Mouse (Mus musculus) mouse trophoblast stem cell (cell line): ENCODE data around the gene Cwh43.

ENCODE experiments used
- in situ Hi-C, 2 experiments: fragments of 300-500 bp; cut with MseI, MboI; formaldehyde crosslinking; loops; 2 replicates in 1 of 2; 3 replicates in 1 of 2; pipeline ENCODE4 v1.15.1; 2025

The Cwh43 gene

DNA sequence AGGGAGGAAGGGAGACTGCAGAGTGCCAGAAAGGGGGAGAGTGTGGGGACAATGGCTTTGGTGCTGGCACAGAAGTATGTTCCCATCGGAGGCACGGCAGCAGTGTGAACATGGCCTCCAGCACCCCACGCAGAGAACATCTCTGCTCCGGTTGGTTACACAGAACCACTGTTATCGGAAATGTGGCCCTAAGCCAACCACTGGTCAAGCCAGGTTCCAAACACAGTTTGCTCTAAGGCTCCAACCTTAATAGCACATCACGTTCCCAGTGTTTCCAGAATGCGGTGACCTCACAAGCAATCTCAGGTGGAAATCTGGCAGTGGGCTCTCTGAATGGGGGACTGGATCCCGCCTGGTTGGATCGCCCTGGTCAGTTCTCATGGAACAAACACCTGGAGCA, 12.8 kb upstream of the Cwh43 start:
- in situ Hi-C loops, result loop anchor here in 1 of 2 experiments (25.0 kb wide), 1 partner anchor 406 kb away; no protein-coding TSS in a partner anchor

DNA sequence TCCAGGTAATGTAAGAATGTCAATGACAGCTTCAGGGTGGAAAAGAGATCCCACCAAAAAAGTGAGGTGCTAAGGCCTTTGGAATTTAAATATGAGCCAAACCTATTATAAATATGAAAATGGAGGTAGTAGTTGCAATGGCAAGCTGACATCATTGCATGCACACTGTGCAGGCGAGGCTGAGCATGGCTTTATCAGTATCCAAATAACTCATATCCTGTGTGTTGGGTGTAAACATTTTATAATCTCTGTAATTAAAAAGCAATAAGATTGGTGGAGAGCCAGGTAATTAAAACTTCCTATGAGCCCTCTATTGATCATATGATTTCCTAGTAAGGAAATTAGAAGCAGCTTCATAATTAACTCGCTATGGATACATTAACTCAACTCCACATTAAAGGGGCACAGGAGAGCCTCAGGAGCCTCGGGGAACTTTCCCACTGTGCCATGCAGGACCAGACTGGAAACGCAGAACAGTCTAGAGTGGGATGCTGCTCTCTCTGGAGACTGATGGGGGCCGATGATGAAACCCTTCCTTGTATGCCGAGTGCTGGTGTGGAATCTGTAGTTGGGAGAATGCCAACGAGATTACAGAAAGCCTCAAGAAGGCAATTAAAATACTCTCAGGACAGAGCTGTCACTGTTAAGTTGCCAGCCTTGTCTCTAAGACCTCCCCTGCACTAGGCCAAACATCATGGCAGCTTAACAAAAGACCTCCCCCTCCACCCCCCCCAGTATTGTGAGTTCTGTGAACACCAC, 5.9 kb upstream of the Cwh43 start:
- in situ Hi-C loops, result loop anchor here in 1 of 2 experiments (25.0 kb wide), 1 partner anchor 413 kb away; no protein-coding TSS in a partner anchor

DNA sequence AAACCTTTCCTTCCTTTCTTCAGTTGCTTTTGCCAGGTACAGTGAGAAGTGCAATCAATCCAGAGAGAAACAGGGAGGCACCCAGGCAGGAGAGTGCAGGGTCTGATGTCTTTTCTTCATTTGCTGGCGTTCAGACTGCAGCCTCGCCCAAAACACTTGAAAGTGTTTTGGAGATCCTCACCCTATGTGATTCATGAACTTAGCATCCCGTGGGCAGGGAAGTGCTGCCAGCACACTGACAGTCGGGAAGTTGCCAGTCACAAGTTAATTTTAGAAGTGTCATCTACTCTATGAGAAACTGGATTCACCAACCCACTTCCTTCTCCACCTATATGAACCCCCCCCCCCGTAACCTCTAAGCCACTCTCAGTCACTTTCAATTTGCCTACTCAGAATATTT, 4.5 kb upstream of the Cwh43 start:
- in situ Hi-C loops, result no loop called here

DNA sequence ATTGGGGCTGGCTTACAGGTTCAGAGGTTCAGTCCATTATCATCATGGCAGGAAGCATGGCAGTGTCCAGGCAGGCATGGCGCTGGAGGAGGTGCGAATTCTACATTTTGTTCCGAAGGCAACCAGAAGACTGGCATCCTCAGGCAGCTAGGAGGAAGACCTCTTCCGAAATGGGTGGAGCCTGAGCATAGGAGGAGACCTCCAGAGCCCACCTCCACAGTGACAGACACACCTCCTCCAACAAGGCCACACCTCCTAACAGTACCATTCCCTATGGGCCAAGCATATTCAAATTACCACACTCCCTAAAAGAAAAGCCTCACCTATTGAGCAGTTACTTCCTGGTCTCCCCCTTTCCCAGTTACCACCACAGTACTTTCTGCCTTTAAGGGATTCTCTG, 3.0 kb upstream of the Cwh43 start:
- in situ Hi-C loops, result no loop called here

DNA sequence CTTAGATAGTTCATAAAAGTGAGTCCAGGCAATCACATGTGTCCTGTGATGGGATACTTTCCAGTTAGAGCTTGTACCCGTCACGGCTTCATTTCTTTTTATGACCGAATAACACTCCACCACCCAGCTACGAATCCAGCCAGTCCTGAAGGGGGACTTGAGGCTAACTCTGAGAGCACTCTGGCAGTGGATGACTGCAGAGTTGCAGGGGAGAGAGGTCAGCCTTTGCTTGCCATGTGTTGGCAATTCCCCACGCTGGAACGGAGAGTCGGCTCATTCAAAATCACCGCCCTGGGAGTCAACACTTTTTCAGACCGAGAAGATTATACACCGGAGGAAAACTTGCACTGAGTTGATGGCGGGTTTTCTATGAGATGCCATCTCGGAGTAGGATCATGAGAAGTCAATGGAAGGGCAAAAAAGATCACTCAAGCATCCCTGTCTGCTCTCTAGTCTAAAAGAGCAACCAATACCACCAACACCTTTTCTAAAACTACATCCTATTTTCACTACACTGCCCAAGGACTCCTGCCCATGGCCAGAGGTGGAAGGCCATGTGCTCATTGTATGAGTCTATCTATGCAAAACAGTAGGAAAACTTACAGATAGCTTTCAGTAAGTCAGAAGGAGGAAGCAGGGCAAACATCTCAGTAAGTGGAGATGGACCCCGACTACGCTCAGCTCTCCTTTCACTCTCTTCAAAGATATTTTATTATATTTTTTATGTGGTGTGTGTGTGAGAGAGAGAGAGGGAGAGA, 2.4 kb upstream of the Cwh43 start:
- in situ Hi-C loops, result no loop called here

DNA sequence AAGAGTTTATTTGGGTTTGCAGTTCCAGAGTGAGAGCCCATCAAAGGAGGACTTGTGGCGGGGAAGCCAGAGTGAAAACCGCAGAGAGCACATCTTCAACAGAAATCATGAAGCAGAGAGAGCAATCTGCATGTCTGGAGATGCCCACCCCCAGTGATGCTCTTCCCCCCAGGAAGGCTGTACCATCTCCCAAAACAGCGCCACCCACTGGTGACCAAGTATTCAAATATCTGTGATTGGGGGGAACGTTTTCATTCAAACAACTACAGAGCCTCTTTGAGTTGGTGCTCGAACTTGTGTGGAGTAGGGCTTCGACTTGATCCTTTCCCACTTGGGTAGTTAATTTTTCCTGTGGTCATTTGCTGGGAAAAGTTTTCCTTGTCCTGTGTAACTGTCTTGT, 1.1 kb upstream of the Cwh43 start:
- in situ Hi-C loops, result no loop called here

DNA sequence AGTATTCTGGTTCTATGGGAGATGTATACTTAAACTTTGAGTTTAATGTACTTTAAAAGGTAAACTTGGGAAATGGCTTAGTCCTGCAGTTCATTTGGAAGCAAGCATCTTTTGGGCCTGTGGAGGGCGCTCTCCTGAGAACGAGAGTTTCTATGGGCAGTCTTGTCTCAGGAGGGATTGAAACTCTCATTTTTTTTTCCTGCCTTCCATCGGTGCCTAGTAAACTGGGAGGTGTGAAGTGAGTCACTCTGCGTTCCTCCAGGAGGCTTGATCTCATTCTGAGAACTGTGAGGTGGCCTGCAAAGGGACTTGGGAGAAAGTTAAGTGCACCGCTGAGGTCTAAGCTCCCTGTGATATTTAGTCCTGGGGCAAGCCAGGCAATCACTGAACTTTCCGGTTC, 986 bp downstream of the Cwh43 start:
- in situ Hi-C loops, result no loop called here

DNA sequence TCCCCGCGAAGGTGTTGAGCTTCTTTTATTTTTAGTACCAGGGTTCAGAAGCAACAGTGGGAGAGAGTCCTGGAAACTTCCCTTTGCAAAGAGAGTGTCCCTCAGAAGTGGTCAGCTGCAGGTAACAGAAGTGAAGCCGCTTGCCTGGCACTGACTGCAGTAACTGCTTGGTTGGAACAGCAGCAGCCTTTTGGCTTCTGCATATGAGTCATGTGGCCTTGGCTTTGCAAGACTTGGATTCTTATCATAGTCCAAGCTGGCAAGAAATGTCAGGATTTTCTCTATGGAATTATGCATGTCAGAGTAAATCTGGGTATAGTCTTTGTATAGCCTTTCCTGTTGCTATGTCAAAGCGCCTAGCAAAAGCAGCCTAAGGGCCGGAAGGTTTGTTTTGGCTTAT, 4.1 kb downstream of the Cwh43 start:
- in situ Hi-C loops, result no loop called here

DNA sequence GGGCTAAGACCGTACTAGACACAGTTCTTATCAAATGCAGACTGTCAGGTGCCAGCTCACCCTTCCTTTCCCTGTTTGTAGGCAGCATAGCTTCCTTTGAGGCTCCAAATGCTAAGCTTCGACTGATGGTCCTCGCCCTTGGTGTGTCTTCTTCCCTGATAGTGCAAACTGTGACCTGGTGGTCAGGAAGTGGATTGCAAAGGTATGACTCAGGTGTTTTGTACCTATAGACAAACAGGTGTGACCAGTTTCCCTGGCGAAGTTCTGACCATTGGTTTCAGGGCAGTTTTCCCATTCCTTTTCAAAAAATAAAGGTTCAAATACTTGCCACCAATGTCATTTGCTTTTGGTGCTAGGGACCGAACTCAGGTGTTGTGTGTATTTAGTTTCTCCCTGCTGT, 5.9 kb downstream of the Cwh43 start:
- in situ Hi-C loops, result no loop called here

DNA sequence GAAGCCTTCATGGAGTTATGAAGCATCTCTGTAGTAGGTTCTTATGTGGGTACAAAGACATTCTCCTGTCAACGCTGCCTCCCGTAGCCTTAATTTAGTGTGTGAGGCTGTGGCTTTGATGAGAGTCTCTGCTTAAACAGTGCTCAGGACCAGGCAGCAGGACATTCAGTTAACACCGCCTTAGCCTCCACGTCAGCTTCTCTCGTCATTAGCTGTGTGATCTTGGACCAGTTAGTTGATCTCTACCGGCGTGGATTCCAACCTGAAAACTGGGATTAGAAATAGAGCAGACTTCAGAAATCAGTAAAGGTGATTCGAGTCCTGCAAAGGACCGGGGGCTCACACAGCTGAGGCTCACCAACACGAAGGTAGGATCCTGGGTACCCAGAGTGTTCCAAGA, 8.3 kb downstream of the Cwh43 start:
- in situ Hi-C loops, result no loop called here

DNA sequence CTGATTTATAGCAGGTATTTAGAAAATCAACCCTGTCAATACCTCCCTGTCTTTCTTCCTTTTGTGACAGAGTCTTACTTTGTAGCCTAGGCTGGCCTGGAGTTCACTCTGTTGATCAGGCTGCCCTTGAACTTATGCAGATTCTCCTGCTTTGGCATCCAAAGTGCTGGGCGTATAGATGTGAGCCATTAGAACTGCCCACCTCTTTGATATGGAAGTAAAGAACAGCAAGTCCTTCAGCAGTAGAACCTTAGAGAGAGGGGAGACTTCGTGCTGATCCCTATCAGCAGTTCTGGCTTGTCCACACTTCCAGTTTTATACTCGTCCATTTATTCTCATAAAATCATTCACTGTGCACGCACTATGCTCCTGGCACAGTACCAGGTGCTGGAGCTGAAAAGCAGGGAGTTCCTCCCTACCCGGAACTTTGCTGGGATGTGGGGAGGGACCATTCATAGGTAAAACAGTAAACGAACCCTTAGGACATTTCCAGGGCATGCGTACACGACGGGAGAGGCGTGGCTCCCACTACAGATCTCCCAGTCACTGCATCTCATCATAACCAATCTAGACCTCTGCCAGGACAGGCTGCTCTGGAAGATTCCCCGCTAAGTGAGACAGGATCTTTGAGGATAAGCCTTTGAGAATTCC, 13.3 kb downstream of the Cwh43 start:
- in situ Hi-C loops, result no loop called here

DNA sequence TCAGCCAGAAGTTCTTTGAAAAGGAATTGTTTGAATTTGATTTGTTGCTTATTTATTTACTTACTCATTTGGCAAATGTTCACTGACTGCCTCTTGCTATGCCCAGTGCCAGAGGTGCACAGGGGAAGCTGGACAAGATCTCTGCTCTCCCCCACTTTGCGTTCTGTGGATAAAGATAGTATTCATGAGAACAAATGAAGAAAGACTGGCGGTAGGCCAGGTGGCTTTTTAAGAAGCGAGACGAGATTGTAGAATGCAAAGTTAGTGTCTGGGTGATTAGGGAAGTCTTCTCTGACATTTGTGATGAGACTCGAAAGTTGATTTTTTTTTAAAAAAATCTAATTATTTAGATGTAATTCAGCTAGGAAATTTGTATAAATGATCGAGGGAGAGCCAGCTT, 20.9 kb downstream of the Cwh43 start:
- in situ Hi-C loops, result loop anchor here in 1 of 2 experiments (5.0 kb wide), 1 partner anchor 205 kb away; the partner anchor contains the start of gene Lrrc66

DNA sequence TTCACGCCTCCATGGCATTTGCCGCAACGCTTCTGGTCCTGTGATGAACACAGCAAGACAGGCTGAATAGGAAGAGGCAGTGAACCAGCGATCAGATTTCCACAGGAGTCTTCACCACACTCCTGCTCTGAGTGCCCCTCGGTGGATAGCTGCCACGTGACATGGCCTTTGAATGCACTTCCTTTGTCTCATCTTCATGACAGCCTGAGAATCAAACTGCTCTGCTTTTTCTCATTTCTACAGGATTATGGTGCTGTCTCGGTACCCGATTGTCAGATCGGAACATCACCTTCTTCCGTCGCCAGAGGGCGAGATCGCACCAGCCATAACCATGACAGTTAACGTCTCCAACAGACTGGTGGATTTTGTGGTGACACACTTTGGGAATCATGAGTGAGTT, 25.7 kb downstream of the Cwh43 start:
- in situ Hi-C loops, result loop anchor here in 1 of 2 experiments (5.0 kb wide), 1 partner anchor 206 kb away; no protein-coding TSS in a partner anchor

DNA sequence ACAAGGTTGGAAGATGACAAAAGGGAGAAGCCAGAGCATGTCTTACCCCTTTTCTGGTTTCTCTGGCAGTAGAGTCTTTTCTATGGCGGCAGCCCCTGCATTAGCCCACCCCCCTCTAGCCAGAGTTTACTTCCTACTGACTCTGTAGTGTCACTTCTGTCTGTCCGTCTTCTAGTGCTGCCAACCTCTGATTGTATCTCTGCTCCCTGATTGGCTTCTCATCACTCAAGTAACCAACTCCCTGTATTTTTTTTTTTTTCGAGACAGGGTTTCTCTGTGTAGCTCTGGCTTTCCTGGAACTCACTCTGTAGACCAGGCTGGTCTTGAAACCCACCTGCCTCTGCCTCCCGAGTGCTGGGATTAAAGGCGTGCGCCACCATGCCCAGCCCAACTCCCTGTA, 26.9 kb downstream of the Cwh43 start:
- in situ Hi-C loops, result loop anchor here in 1 of 2 experiments (5.0 kb wide), 1 partner anchor 204 kb away; no protein-coding TSS in a partner anchor

DNA sequence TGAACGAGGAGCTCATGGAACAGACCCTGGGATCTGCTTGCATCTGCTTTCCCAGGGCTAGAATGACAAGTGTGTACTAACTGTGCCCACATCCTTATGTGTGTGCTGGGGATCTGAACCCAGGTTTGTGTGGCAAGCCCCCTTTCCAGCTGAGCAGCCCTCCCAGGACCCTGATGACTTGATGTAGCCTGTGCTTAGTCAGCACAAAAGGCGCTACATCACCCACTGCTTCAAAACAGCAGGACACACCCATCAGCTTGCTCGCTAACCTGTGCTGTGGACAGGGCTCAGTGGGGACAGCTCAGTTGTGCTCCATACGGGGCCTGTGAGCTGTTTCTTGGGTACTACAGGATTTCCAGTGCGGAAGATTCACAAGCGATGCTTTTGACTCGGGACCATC, 28.9 kb downstream of the Cwh43 start:
- in situ Hi-C loops, result loop anchor here in 1 of 2 experiments (5.0 kb wide), 1 partner anchor 203 kb away; no protein-coding TSS in a partner anchor

DNA sequence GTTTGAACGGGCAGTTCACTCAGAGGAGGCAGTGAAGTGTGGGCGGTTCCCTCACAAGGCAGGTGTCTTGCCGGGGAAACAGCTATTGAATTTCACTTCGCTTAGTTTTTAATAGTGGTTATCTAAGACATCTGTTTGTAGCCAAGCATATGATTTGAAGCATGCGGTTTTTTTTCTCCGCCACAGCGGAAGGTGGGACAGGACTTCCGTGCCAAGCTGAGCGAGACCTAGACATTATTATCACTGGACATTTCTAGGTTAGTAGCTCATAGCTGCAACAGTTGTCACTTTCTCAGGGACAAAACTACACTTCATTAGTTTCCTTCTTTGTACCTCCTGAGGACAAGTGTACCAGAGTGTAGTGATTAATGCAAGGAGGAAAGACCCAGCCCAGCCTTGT, 36.3 kb downstream of the Cwh43 start:
- in situ Hi-C loops, result no loop called here

DNA sequence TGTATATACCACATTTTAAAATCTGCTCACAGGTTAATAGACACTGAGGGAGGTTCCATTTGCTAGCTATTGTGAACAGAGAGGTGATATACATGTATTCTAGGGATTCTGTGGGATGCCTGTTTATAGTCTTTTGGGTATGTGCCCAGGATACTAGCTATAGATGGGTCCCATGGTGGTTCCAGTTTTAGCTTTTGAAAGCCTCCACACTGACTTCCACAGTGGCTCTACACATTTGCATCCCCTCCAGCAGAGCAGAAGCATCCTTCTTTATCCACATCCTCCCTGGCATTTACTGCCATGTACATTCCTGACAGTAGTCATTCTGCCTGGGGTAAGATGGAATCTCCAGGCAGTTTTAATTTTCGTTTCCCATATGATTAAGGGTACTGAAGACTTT, 44.4 kb downstream of the Cwh43 start:
- in situ Hi-C loops, result no loop called here

DNA sequence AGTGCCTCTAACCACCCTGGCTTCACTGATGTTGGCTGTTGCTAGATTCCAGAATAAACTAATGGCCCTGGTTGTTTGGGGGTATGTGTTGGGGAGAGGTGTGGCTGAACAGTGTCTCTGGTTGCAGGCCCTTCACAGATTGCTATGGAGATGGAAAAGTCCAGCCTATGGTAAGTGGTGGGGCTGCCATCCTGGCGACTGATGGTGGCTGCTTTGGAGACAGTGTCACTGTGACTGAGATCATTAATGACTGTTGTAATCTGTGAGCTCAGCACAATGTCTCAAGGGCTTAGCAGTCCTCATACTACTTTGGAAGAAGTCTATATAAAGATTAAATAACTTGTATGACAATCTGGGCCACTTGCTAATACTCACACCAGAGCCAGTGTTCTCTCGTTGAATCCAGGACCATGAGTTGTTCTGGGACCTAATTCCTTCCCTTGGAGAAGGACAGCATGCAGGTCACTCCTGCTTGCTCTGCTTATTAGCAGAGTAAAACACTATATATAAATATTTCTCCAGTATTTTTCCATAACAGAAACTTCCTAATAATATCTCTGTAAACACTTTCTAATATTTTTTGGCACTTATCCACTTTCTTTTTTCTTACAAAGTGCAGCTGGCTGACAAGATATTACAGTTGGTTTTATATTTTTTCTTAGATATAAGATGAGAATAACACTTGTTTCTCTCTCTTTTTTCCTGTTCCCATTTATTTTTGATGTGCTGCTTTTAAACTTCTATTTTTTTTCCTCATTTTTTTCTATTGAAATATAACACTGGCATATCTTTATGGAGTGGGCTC, 48.8 kb downstream of the Cwh43 start:
- in situ Hi-C loops, result no loop called here

DNA sequence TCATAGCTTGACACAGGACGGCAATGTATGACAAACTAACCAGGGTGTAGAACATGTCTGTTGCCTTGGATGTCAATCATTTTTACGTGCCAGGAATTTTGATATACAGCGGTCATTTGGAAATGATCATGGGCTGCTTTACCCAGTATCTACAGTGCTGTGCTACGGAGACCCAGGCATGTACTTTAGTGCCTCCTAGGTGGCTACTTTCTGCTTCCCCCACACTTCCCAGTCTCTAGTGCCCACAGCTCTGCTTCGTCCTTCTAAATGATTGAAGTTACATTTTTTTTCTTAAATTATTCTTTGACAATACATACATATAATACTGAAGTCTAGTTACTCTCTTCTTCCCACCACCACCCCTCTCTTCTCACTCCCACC, 49.4 kb downstream of the Cwh43 start:
- in situ Hi-C loops, result no loop called here

DNA sequence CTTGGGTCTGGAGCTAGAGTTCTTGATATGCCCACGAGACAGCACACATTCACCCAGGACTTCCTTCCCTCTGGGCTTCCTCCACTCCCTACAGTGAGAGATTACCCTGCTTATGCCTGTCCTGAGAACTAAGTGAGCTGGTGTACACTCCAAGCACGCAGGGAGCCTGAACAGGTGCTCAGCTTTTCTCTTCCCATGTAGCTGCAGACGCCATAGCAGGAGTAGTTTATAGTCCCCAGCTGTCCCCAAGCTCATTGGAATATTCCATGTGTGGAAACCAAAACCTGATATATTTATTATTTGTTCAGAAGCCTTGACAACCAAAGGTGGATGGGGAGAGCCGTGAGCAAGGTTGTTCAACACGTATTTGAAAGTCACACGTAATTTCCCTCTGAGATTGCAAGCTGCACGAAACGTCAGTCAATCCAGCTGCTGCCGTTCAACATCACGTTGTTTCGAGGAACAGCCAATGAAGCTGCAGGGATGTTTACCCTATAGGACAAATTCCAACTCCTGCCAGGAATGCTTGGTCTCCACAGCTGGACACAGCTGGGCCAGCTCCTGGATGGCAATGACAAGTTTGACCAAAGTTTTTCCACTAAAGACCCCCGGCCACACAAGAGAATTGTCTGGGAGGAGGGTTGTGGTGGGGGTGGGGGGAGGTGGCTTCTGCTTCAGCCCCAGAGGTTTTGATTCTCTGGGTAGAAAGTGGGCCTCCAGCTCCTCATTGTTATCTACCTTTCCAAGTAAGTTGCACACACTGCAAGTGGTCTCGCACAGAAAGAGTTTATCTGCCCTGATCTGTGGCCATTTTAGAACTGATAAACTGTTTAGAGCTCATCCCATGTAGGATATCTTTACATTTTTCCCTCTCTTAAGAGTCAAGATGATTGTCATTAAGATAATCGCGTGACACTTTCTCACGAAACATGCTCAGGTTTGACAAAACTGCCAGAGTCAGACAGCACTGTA, 62.9 kb downstream of the Cwh43 start:
- in situ Hi-C loops, result no loop called here
